Mouse (Mus musculus): ENCODE results near the gene Ankrd63. TPM values are rescaled to one million over a fixed set of nuclear protein-coding genes. Genes with fewer than 3 reads are reported as not detected.

Ankrd63 gene
- polyA plus RNA-seq, 3 experiments from 2014 or later: not detected

DNA sequence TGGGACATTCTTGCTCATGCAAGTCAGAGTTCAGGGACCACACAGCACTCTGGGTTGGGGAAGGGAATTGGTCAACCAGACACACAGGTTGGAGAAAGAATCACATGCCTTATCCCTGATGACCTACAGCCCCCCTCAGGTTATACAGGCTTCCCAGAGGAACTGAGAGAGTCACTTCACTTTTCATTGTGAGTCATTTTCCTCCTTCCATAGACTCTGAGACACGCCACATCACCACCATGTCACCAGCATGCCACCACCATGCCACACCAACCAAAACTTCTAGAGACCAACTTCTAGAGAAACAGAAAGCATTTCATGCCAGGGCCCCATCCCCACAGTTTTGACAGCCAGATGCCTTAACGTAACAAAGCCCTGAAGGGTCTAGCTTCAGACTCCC lies 23.1 kb upstream of the Ankrd63 start:
- ATAC-seq: no peak

DNA sequence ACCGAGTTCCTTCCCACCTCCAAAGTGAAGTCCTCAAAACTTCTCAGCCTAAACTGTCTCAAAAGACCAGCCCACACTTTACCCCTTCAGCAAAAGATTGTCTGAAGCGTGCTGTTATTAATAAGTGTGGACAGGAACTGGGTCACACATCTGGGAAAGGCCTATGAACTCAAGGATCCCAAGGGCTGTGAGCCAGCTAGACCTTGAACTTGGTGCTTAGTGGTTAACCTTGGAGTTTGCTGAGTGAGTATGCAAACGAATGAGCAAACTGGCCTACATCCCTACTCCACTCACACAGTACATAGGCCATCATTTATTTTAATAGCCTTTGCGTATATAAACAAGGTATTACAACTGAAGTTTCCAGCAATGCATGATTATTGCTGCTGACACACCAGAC lies 21.7 kb upstream of the Ankrd63 start:
- ATAC-seq: no peak

GRCm38 (mm10) chr2:118723693-118724486 lies 20.1 kb upstream of the Ankrd63 start:
- no peak for ATAC-seq

GRCm38 (mm10) chr2:118716677-118717076 lies 12.9 kb upstream of the Ankrd63 start:
- ATAC-seq: no peak

GRCm38 (mm10) chr2:118714230-118714629 lies 10.5 kb upstream of the Ankrd63 start:
- no peak for ATAC-seq

DNA sequence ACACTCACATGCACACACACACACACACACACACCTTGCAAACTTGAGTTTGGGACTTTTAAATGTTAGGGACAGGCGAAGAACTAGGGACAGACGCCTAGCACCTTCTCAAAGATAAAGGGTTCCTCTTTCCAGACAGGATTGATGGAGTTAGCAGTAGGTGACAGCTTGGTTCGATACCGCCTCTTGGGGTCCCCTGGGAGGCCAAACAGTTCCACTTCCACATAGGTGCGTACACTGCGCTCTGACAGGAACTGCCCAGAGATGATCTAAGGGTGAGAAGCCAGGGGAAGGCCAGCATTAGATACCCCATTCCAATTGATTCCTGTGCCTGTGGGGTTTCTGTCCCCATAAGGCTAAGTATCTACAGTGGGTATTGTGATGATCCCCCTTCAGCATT lies 9.9 kb upstream of the Ankrd63 start:
- ATAC-seq: no peak

- ATAC-seq: no peak
Observed at GRCm38 (mm10) chr2:118711038-118711494, 7.3 kb upstream of the Ankrd63 start.

DNA sequence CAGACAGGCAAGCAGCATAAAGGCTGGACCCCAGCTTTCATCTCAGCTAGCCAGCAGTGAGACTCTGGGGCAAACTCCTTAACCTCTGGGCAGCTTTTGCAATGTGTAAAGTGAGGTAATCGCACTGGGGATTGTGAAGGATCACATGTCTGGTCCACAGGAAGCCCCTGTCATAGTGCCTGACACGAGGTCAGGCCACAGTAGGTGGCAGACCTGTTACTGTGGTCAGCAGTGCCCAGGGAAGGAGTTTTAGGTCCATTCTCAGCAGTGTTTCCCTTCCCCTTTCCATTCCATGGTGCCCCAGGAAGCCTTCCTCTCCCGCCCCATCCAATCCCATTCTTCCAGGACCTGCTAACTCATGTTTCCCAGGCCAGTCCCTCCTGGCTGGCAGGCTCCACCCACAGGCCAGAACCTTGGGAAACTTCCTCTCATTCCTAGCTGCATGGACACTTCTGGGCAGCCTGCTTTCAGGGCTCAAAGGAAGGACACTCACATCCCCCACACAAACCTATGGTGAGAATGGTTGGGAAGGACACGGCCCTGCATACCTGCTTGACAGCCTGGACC lies 6.0 kb upstream of the Ankrd63 start:
- no peak for ATAC-seq

DNA sequence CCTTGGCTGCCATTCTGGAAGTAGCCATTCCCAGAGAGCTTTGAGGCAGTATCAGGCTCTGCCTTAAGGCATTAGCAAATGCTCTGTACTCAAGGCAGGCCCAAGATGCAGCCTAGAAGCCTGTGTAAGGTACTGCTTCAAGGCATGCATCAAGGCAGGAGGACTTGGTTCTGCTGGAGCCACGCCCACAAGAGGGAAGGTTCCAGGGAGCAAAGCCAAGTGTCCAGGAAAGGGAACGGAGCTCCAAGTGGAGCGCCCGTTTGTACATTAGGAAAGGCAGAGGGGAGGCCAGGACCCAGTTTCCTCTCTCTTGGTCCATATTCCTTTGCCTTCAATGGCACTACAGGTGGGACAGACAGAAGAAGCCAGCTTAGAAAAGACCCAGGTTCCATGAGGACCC lies 4.7 kb upstream of the Ankrd63 start:
- no peak for ATAC-seq

- ATAC-seq: no peak
Observed at GRCm38 (mm10) chr2:118706436-118706835, 2.7 kb upstream of the Ankrd63 start.

- ATAC-seq: peak; percentile 25
Observed at GRCm38 (mm10) chr2:118702883-118703761, 641 bp downstream of the Ankrd63 start.

GRCm38 (mm10) chr2:118701971-118702882 lies 1.5 kb downstream of the Ankrd63 start:
- ATAC-seq: no peak

DNA sequence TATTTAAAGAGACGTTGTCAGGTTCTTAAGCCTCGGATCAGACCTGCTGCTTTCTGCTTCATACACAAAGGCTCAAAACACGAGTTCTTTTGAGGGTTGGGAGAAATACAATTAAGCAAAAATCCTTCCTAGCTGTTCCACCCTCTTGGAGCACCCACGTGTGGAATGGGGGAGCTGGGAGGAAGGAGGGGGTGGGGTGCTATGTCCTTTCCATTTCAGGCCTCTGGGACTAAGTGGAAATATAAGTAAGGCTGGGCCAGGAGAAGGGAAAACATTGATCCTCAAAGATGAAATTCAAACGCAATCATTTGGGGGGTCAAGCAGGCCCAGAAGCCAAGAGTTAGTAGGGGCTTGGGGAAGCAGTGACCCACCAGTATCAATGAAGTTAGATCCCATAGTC lies 2.6 kb downstream of the Ankrd63 start:
- no peak for ATAC-seq

DNA sequence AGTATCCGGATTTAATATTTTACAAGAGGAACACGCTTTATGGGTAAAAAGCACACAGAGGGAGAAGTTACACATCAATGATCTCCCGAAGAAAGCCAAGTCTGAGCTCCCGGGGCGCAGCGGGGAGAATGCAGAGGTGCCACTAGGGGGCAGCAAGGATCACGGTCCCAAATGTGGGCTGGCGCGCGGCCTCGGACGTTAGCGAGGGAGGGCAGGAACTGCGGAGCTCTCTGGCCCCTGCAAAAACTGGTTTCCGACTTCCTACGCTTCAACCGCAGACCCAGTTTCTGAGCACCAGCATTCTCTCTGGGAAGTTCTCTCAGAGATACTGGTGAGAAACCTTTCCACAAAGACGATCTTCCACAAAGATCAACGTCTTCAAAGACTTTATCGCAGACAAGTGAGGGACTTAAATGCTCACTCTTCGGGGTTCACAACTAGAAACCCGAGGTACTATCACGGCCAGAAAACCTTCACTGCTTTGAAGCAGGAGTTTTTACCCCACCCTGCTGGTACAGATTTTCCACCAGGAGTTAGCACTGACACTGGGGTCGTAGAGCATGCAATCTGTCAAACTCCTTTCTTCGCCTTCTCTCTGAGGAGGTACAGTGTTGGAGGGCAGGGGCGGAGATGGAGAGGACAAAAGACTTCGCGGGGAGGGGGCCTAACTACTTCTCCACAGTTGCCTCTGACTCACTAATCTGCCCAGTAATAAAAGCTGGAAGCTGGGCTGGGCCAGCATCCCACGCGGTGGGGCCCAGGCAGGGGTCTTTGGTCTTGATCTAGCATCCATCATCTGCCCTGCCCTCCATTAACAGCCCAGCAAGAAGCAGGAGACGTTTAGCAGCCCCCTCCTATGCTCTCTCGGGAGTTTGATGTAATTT lies 3.3 kb downstream of the Ankrd63 start:
- ATAC-seq: peak; percentile 50

- ATAC-seq: no peak
Observed at GRCm38 (mm10) chr2:118697955-118698354, 5.8 kb downstream of the Ankrd63 start.

GRCm38 (mm10) chr2:118697311-118697877 lies 6.4 kb downstream of the Ankrd63 start:
- no peak for ATAC-seq

DNA sequence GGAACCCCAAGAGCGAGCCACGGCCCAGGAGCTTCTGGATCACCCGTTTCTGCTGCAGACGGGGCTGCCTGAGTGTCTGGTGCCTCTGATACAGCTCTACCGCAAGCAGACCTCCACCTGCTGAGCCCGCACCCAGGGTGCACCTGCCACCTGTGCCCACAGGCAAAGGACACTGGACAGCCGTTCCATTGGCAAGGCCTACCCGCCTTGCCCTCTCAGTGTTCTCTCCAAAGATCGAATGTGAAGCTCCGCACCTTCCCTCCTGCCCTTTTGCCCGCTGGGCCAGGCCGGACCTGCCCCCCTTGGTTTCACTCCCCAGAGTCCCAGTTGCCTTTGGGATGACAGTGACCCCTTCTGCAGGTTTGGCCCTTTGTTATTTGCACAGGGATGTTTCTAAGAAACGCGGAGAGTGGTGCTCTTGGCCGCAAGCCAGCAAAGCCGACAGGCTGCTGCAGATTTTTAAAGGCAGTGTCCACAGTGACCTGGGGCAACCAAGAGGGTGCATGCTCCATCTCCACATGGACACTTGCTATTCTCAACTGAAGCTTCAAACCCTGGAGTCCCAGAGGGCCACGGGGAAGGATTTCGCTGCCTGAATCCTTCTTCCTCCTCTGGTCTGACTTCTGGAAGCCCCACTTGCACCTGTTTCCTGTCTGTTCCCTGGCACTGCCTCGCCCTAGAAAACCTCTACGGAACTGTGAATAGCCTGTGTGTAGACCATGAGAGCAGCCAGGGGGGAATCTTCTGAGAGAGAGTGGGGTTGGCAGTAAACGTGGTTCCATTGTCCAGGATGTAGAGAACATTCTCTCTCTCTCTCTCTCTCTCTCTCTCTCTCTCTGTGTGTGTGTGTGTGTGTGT lies 7.1 kb downstream of the Ankrd63 start:
- no peak for ATAC-seq

GRCm38 (mm10) chr2:118695677-118696232 lies 8.0 kb downstream of the Ankrd63 start:
- ATAC-seq: peak; percentile 42

GRCm38 (mm10) chr2:118693370-118693966 lies 10.3 kb downstream of the Ankrd63 start:
- no peak for ATAC-seq

Data from inflammation-experienced regulatory T-cells, adult 6 months (primary cell).